Mouse (Mus musculus) forebrain, embryonic 14.5 days (tissue): Measurements from ENCODE around the gene Zfp13. TPM values are rescaled to one million over a fixed set of nuclear protein-coding genes. Genes with fewer than 3 reads are reported as not detected.

Experiments used
- ATAC-seq: fragments of 200-750 bp; cut with Nextera tagmentation; 2 replicates; pipeline ENCODE4 v1.8.0; 2017; ENCODE audit warnings: mild to moderate bottlenecking, moderate library complexity
- DNase-seq: peaks from one replicate; pipeline ENCODE4 v3.0.0-alpha.2; 2015; ENCODE audit warnings: low spot score
- H3K27ac ChIP-seq: fragments of 300-500 bp; sonication (generic); 2 replicates; pipeline ENCODE4 v1.5.1; 2014; ENCODE audit warnings: low read depth, mild to moderate bottlenecking, control low read depth, low read length, moderate library complexity
- H3K27me3 ChIP-seq: fragments of 300-500 bp; sonication (generic); replicated peaks from 2 replicates; pipeline ENCODE4 v1.6.1; 2014; ENCODE audit warnings: low read length, control low read depth, mixed read lengths; ENCODE audit not compliant: control insufficient read depth, insufficient read depth
- H3K36me3 ChIP-seq: fragments of 300-500 bp; sonication (generic); 2 replicates; pipeline ENCODE4 v1.6.1; 2014; ENCODE audit warnings: low read length, control low read depth; ENCODE audit not compliant: control insufficient read depth, insufficient read depth
- H3K4me1 ChIP-seq: fragments of 300-500 bp; sonication (generic); 2 replicates; pipeline ENCODE4 v1.6.1; 2014; ENCODE audit warnings: antibody characterized with exemption, low read length, control low read depth; ENCODE audit not compliant: control insufficient read depth, insufficient read depth
- H3K4me2 ChIP-seq: fragments of 300-500 bp; sonication (generic); 2 replicates; pipeline ENCODE4 v1.6.1; 2014; ENCODE audit warnings: mild to moderate bottlenecking, control low read depth, low read length
- H3K4me3 ChIP-seq: fragments of 300-500 bp; sonication (generic); 2 replicates; pipeline ENCODE4 v1.5.1; 2014; ENCODE audit warnings: low read depth, low read length, control low read depth
- H3K9ac ChIP-seq: fragments of 300-500 bp; sonication (generic); 2 replicates; pipeline ENCODE4 v1.6.1; 2014; ENCODE audit warnings: mild to moderate bottlenecking, low read length, control low read depth, moderate library complexity
- H3K9me3 ChIP-seq: fragments of 300-500 bp; sonication (generic); replicated peaks from 2 replicates; pipeline ENCODE4 v1.6.1; 2016; ENCODE audit warnings: low read length, control low read depth, mixed read lengths; ENCODE audit not compliant: control insufficient read depth
- WGBS: fragments of 180-500 bp; shearing (Covaris S2); extraction: QIAGEN DNeasy Blood & Tissue Kit; methylation state at CpG from one replicate; pipeline ENCODE4 v1.1.7; 2014; 5-methylcytosine and 5-hydroxymethylcytosine counted together
- polyA plus RNA-seq: library from polyadenylated mRNA; unstranded; fragments of >200 nt; fragmentation: Nextera tagmentation; extraction: Ambion mirVana; gene quantifications from 2 replicates; pipeline ENCODE4 v1.2.1, GENCODE M21; 2014

Zfp13 gene
- polyA plus RNA-seq, 1 experiment from 2014 or later: 24.1 TPM

GRCm38 (mm10) chr17:23610361-23610800 is 11.1 kb upstream of the Zfp13 start:
- no peak overlapping the region for H3K4me3 ChIP-seq
- WGBS: 86% methylated on average over 28 of the region's 28 CpGs
- no peaks in the 10 kb centered on the region for H3K4me1 ChIP-seq
- DNase-seq: peak; percentile 35
- no peaks in the 10 kb centered on the region for H3K9me3 ChIP-seq
- no peak overlapping the region for H3K9ac ChIP-seq
- no peaks in the 10 kb centered on the region for H3K27me3 ChIP-seq
- ATAC-seq: 0 out of 2 replicates have a peak, but pooled peaks have one; percentile 34
- H3K4me2 ChIP-seq: no peak overlapping the region
- no peaks in the 10 kb centered on the region for H3K36me3 ChIP-seq
- no peak overlapping the region for H3K27ac ChIP-seq

- DNase-seq: no peak
- Histone ChIP-seq H3K36me3 (no peaks in the 10 kb centered on the region), H3K9ac (no peak overlapping the region), H3K4me2 (no peak overlapping the region), H3K27me3 (no peaks in the 10 kb centered on the region), H3K4me3 (no peak overlapping the region), H3K4me1 (no peaks in the 10 kb centered on the region), H3K9me3 (no peaks in the 10 kb centered on the region), H3K27ac (no peak overlapping the region)
- WGBS: 89% methylated on average over 24 of the region's 24 CpGs
- ATAC-seq: no peak
Measured at GRCm38 (mm10) chr17:23609612-23610011, 10.3 kb upstream of the Zfp13 start.

GRCm38 (mm10) chr17:23605220-23605619 is 5.9 kb upstream of the Zfp13 start:
- no peak for DNase-seq
- WGBS: 87% methylated on average over 8 of the region's 8 CpGs
- ATAC-seq: no peak
- H3K27me3 ChIP-seq: 0 out of 2 replicates have a peak, but pooled peaks cover 2% of the 10 kb centered on the region
- H3K9me3 ChIP-seq: no peaks in the 10 kb centered on the region
- no peak overlapping the region for H3K27ac ChIP-seq
- no peak overlapping the region for H3K9ac ChIP-seq
- H3K36me3 ChIP-seq: no peaks in the 10 kb centered on the region
- H3K4me3 ChIP-seq: no peak overlapping the region
- no peak overlapping the region for H3K4me2 ChIP-seq
- H3K4me1 ChIP-seq: no peaks in the 10 kb centered on the region

GRCm38 (mm10) chr17:23604394-23604793 is 5.1 kb upstream of the Zfp13 start:
- no peak overlapping the region for H3K4me3 ChIP-seq
- no peaks in the 10 kb centered on the region for H3K36me3 ChIP-seq
- H3K9me3 ChIP-seq: no peaks in the 10 kb centered on the region
- no peak overlapping the region for H3K4me2 ChIP-seq
- ATAC-seq (no peak), DNase-seq (no peak)
- H3K4me1 ChIP-seq: peaks cover 2% of the 10 kb centered on the region; the same call in 1 of the 2 replicates
- H3K9ac ChIP-seq: no peak overlapping the region
- H3K27me3 ChIP-seq: 0 out of 2 replicates have a peak, but pooled peaks cover 2% of the 10 kb centered on the region
- H3K27ac ChIP-seq: no peak overlapping the region
- 77% methylated on average over 7 of the region's 7 CpGs for WGBS

DNA sequence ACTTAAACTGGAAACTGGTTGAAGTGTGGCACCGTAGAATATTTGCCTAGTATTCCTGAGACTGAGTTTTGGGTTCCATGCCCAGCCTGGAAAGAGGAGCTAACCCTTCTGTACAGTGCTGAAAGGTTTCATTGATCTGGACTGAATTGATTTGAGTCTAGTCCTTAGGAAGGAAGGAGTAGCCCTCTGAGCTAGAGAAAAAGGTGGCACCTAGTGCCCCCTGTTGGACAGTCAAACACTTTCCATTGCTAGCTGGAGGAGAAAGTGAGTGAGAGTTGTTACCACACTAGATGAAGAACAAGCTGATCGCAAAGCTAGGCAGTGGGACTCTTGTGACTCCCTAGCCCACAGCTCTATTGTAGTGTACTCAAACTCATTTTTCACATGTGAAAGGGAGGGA is 4.3 kb upstream of the Zfp13 start:
- no peak for ATAC-seq
- 0 out of 2 replicates have a peak, but pooled peaks cover 2% of the 10 kb centered on the region for H3K27me3 ChIP-seq
- no peak overlapping the region for H3K4me2 ChIP-seq
- 57% methylated on average over 2 of the region's 2 CpGs for WGBS
- DNase-seq: peak; percentile 59
- H3K36me3 ChIP-seq: no peaks in the 10 kb centered on the region
- no peaks in the 10 kb centered on the region for H3K9me3 ChIP-seq
- H3K27ac ChIP-seq: no peak overlapping the region
- H3K4me1 ChIP-seq: peaks cover 6% of the 10 kb centered on the region; the same call in 1 of the 2 replicates
- no peak overlapping the region for H3K4me3 ChIP-seq
- H3K9ac ChIP-seq: no peak overlapping the region

- Histone ChIP-seq H3K27ac (no peak overlapping the region), H3K36me3 (no peaks in the 10 kb centered on the region), H3K27me3 (0 out of 2 replicates have a peak, but pooled peaks cover 2% of the 10 kb centered on the region), H3K4me1 (peaks cover 6% of the 10 kb centered on the region; the same call in 1 of the 2 replicates), H3K4me2 (no peak overlapping the region), H3K4me3 (no peak overlapping the region), H3K9me3 (no peaks in the 10 kb centered on the region), H3K9ac (no peak overlapping the region)
- peak; percentile 22 for DNase-seq
- WGBS: 10% methylated on average over 8 of the region's 8 CpGs
- no peak for ATAC-seq
Measured at GRCm38 (mm10) chr17:23603077-23603476, 3.8 kb upstream of the Zfp13 start.

DNA sequence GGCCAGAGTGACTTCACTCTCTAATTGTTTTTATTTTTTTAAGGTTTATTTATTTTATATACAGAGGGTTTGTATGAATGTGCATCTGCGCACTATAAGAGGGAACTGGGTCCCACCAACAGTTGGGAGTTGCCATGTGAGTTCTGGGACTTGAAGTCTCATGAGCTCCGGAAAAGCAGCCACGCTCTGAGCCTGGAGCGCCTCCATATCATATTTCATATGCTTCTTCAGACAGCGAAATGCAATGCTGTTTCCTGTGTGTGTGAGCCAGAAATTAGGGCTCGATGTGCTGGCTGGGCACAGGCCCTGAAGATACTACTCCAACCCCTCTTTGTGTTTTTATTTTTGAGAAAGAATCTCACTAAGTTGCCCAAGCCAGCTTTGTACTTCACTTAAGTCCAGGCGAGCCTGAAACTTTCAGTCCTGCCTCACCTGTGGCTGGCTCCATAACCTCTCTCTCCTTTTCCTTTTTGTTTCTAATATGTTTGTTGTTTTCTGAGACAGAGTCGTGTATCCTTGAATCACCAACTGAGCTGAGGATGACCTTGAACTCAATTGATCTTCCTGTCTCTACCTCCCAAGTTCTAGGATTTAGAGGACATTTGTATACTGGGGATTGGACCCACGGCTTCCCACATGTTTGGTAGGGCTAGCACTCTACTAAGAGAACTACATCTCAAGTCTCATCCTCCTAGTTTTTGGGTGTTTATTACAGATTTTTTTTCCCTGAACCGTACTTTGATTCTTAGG is 2.7 kb upstream of the Zfp13 start:
- Histone ChIP-seq H3K9ac (no peak overlapping the region), H3K27me3 (0 out of 2 replicates have a peak, but pooled peaks cover 2% of the 10 kb centered on the region), H3K27ac (no peak overlapping the region), H3K4me1 (peaks cover 6% of the 10 kb centered on the region; the same call in 1 of the 2 replicates), H3K9me3 (no peaks in the 10 kb centered on the region), H3K4me2 (no peak overlapping the region), H3K4me3 (no peak overlapping the region), H3K36me3 (no peaks in the 10 kb centered on the region)
- ATAC-seq: no peak
- no peak for DNase-seq
- 51% methylated on average over 10 of the region's 10 CpGs for WGBS

GRCm38 (mm10) chr17:23600641-23601622 is 1.6 kb upstream of the Zfp13 start, which contains the start of gene Zscan10:
Gene Zscan10, plus strand, starts transcription at chr17:23600856.
- Histone ChIP-seq H3K9ac (peak within 1 kb of the TSS; percentile 55; the same call in 1 of the 2 replicates), H3K9me3 (no peaks in the 10 kb centered on the region), H3K36me3 (no peaks in the 10 kb centered on the region), H3K4me3 (no peak within 1 kb of the TSS), H3K27me3 (0 out of 2 replicates have a peak, but pooled peaks cover 2% of the 10 kb centered on the region), H3K4me1 (peaks cover 6% of the 10 kb centered on the region; the same call in 1 of the 2 replicates), H3K27ac (no peak within 1 kb of the TSS), H3K4me2 (peak within 1 kb of the TSS; percentile 63)
- WGBS: 26% methylated on average over 15 of the region's 15 CpGs
- DNase-seq (no peak), ATAC-seq (no peak)
